Mouse (Mus musculus) cerebellum, adult 2 months (tissue): ENCODE results near the gene Kif11.

Experiments
- CTCF ChIP-seq: fragments of 200-500 bp; IDR thresholded peaks from 2 replicates; pipeline ENCODE4 v1.5.1; 2011; ENCODE audit warnings: low read depth, mild to moderate bottlenecking, control low read depth, low read length, moderate library complexity, borderline replicate concordance; ENCODE audit not compliant: insufficient read depth
- POLR2A ChIP-seq: fragments of 200-500 bp; IDR thresholded peaks from 2 replicates; pipeline ENCODE4 v1.6.1; 2011; ENCODE audit warnings: low read length, control low read depth, borderline replicate concordance; ENCODE audit not compliant: insufficient read depth

- TF ChIP-seq CTCF (no peak), POLR2A (no peak)
Observed at GRCm38 (mm10) chr19:37440708-37441475, 64.7 kb downstream of the Kif11 start.
